Mouse (Mus musculus) hindbrain, postnatal 0 days (tissue): ENCODE measurements around the gene Aox2. TPM values are rescaled to one million over a fixed set of nuclear protein-coding genes. Genes with fewer than 3 reads are reported as not detected.

Experiments used
- ATAC-seq: fragments of 200-750 bp; cut with Nextera tagmentation; 2 replicates; pipeline ENCODE4 v1.8.0; 2017; ENCODE audit warnings: mild to moderate bottlenecking, moderate TSS enrichment, moderate library complexity
- DNase-seq: peaks from one replicate; pipeline ENCODE4 v3.0.0-alpha.2; 2015; ENCODE audit warnings: low spot score
- H3K27ac ChIP-seq: fragments of 300-500 bp; sonication (generic); 2 replicates; pipeline ENCODE4 v1.5.1; 2014; ENCODE audit warnings: mild to moderate bottlenecking
- H3K27me3 ChIP-seq: fragments of 300-500 bp; sonication (generic); 2 replicates; pipeline ENCODE4 v1.6.1; 2014; ENCODE audit warnings: low read length, mixed read lengths; ENCODE audit not compliant: insufficient read depth
- H3K36me3 ChIP-seq: fragments of 300-500 bp; sonication (generic); 2 replicates; pipeline ENCODE4 v1.6.1; 2014; ENCODE audit warnings: low read length, mixed read lengths; ENCODE audit not compliant: insufficient read depth
- H3K4me1 ChIP-seq: fragments of 300-500 bp; sonication (generic); 2 replicates; pipeline ENCODE4 v1.6.1; 2014; ENCODE audit warnings: antibody characterized with exemption, low read length, mixed read lengths; ENCODE audit not compliant: insufficient read depth
- H3K4me2 ChIP-seq: fragments of 300-500 bp; sonication (generic); 2 replicates; pipeline ENCODE4 v1.6.1; 2014; ENCODE audit warnings: low read depth, mild to moderate bottlenecking, low read length, moderate library complexity, mixed read lengths
- H3K4me3 ChIP-seq: fragments of 300-500 bp; sonication (generic); 2 replicates; pipeline ENCODE4 v1.5.1; 2014; ENCODE audit warnings: low read length
- H3K9ac ChIP-seq: fragments of 300-500 bp; sonication (generic); replicated peaks from 2 replicates; pipeline ENCODE4 v1.6.1; 2014; ENCODE audit warnings: mild to moderate bottlenecking, low read length, moderate library complexity, mixed read lengths
- H3K9me3 ChIP-seq: fragments of 300-500 bp; sonication (generic); 2 replicates; pipeline ENCODE4 v1.6.1; 2016; ENCODE audit warnings: low read length, mixed read lengths
- CTCF ChIP-seq: IDR thresholded peaks from 2 replicates; pipeline ENCODE4 v1.5.1; 2016; ENCODE audit warnings: antibody characterized with exemption, control low read depth, low read depth
- WGBS: fragments of 180-500 bp; shearing (Covaris S2); extraction: QIAGEN DNeasy Blood & Tissue Kit; methylation state at CpG from one replicate; pipeline ENCODE4 v1.1.7; 2014; 5-methylcytosine and 5-hydroxymethylcytosine counted together
- polyA plus RNA-seq: library from polyadenylated mRNA; unstranded; fragments of >200 nt; fragmentation: Nextera tagmentation; extraction: Ambion mirVana; gene quantifications from 2 replicates; pipeline ENCODE4 v1.2.1, GENCODE M21; 2015
- total RNA-seq: library from RNA; depleted of rRNA; stranded (reverse); fragments of >200 nt; gene quantifications from 2 replicates; pipeline ENCODE4 v1.2.3, GENCODE M21; 2014

Aox2 gene
- total and polyA plus RNA-seq, 2 experiments from 2014 or later: 0.03 TPM; not detected in 1

DNA sequence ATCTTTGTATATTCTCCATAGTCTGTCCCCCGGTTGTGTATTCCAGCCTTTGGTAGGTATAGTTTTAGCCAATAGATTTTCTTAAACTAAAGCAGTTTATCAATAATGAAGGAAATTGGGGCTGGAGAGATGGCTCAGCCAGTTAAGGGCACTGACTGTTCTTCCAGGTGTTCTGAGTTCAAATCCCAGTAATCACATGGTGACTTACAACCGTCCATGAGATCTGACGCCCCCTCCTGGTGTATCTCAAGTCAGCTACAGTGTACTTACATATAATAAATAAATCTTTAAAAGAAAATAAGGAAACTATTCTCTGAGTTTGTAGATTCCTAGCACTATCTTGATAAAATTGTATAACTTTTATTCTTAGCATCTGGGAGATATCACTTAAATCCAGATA, 117.2 kb downstream of the Aox2 start:
- Histone ChIP-seq H3K4me2 (no peak overlapping the region), H3K4me1 (peaks cover 9% of the 10 kb centered on the region; the same call in 1 of the 2 replicates), H3K27ac (no peak overlapping the region), H3K9me3 (no peaks in the 10 kb centered on the region), H3K27me3 (no peaks in the 10 kb centered on the region), H3K4me3 (no peak overlapping the region), H3K36me3 (peaks cover 36% of the 10 kb centered on the region; the same call in 1 of the 2 replicates), H3K9ac (no peak overlapping the region)
- DNase-seq: no peak
- no peak for ATAC-seq
- WGBS: 93% methylated on average over 3 of the region's 3 CpGs
- TF ChIP-seq CTCF: no peak

DNA sequence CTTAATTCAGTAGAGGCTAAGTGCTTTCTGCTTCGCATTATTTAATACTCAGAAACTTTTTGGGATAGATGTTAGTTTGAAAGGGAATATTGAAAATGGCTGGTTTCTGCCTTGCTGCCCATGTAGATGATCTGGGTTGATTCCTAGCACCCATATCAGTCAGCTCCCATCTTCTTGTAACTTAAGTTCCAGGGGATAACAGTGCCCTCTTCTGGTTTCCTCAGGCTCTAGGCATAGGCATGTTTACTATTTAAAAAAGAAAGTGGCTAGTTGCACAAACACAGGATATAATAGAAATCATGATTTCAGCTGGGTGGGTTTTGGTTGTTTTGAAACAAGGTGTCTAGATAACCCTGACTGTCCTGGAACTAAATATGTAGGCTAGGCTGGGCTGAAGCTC, 118.1 kb downstream of the Aox2 start:
- Histone ChIP-seq H3K9ac (no peak overlapping the region), H3K4me3 (no peak overlapping the region), H3K9me3 (no peaks in the 10 kb centered on the region), H3K36me3 (peaks cover 44% of the 10 kb centered on the region), H3K4me2 (no peak overlapping the region), H3K27ac (no peak overlapping the region), H3K27me3 (no peaks in the 10 kb centered on the region), H3K4me1 (peaks cover 8% of the 10 kb centered on the region; the same call in 1 of the 2 replicates)
- DNase-seq (no peak), ATAC-seq (no peak)
- 97% methylated on average over 1 of the region's 1 CpGs for WGBS
- TF ChIP-seq CTCF: peak; percentile 12; the same call in 1 of the 2 replicates

DNA sequence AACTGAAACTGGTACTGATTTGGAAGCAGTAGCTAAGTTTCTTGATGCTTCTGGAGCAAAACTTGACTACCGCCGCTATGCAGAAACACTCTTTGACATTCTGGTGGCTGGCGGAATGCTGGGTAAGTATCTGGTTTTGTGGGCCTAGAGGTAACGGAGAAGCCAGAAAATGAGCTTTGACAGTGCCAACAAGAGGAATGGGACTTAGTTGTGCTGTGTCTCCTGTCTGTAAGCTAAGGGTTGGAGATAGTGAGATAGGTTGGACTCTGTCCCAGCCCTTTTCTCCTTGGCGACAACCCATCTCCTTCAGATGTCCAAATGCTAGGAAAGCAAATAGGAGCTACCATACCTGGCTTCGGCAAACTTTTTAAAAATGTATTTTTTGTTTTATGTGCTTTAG, 119.6 kb downstream of the Aox2 start:
- WGBS: 88% methylated on average over 6 of the region's 6 CpGs
- no peak for ATAC-seq
- DNase-seq: no peak
- Histone ChIP-seq H3K27me3 (no peaks in the 10 kb centered on the region), H3K4me3 (no peak overlapping the region), H3K36me3 (peaks cover 57% of the 10 kb centered on the region), H3K9me3 (no peaks in the 10 kb centered on the region), H3K4me1 (no peaks in the 10 kb centered on the region), H3K27ac (no peak overlapping the region), H3K9ac (no peak overlapping the region), H3K4me2 (no peak overlapping the region)
- no peak for TF ChIP-seq CTCF

DNA sequence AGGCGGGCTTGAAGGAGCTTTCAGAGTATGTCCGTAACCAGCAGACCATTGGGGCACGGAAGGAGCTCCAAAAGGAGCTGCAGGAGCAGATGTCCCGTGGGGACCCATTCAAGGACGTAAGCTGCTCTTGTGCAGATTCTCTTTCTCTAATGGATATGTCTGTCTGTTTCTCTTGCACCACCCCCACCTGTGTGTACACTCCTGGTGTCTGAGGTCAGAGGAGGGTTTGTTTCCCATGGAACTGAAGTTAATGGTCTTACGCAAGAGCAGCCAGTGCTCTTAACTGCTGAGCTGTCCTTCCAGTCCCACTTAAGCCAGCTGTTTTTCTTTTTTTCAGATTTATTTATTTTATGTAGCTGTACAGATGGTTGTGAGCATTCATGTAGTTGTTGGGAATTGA, 123.3 kb downstream of the Aox2 start:
- peaks cover 63% of the 10 kb centered on the region for H3K36me3 ChIP-seq
- no peak overlapping the region for H3K27ac ChIP-seq
- DNase-seq: no peak
- no peak for TF ChIP-seq CTCF
- H3K4me3 ChIP-seq: no peak overlapping the region
- 92% methylated on average over 6 of the region's 6 CpGs for WGBS
- no peak for ATAC-seq
- no peaks in the 10 kb centered on the region for H3K27me3 ChIP-seq
- H3K9ac ChIP-seq: no peak overlapping the region
- no peak overlapping the region for H3K4me2 ChIP-seq
- no peaks in the 10 kb centered on the region for H3K4me1 ChIP-seq
- H3K9me3 ChIP-seq: no peaks in the 10 kb centered on the region

DNA sequence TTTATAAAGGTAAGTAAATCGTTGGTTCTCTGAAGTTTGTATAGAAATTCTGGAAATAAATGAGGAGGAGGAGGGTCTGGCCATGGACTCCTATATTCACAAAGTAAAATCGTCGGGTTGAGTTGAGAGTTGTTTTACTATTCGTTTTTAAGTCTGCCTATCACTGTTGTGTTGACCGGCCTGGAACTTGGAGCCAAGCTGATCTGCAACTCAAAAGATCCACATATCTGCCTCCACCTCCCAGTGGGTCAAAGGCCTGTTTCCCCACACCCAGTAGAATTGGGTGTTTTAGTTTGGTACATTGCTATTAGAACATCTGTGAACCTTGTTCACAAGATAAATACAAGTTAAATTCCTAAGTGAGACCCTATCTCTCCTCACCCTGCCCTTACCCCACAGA, 125.6 kb downstream of the Aox2 start:
- ATAC-seq: no peak
- no peak for DNase-seq
- Histone ChIP-seq H3K4me1 (no peaks in the 10 kb centered on the region), H3K4me2 (no peak overlapping the region), H3K27ac (no peak overlapping the region), H3K9me3 (no peaks in the 10 kb centered on the region), H3K36me3 (peaks cover 47% of the 10 kb centered on the region), H3K9ac (no peak overlapping the region), H3K27me3 (no peaks in the 10 kb centered on the region), H3K4me3 (no peak overlapping the region)
- TF ChIP-seq CTCF: no peak
- WGBS: 93% methylated on average over 5 of the region's 5 CpGs

DNA sequence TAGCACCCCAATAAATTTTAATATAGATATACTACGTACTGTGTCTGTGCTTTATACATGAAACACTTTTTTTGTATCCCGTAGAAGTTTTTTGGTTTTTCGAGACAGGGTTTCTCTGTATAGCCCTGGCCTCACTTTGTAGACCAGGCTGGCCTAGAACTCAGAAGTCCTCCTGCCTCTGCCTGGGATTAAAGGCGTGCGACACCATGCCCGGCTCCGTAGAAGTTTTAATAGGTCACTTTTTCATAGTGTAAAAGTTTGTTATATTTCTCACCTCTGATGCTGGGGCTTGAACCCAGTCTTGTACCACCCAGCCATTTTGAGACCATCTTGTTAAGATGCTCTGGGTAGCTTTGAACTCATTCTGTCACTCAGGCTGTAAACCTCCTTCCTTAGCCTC, 129.2 kb downstream of the Aox2 start:
- H3K4me2 ChIP-seq: no peak overlapping the region
- no peak overlapping the region for H3K27ac ChIP-seq
- H3K27me3 ChIP-seq: no peaks in the 10 kb centered on the region
- WGBS: 95% methylated on average over 7 of the region's 7 CpGs
- DNase-seq (no peak), ATAC-seq (no peak)
- H3K9ac ChIP-seq: no peak overlapping the region
- H3K36me3 ChIP-seq: peaks cover 52% of the 10 kb centered on the region
- no peaks in the 10 kb centered on the region for H3K9me3 ChIP-seq
- H3K4me3 ChIP-seq: no peak overlapping the region
- no peak for TF ChIP-seq CTCF
- H3K4me1 ChIP-seq: no peaks in the 10 kb centered on the region

DNA sequence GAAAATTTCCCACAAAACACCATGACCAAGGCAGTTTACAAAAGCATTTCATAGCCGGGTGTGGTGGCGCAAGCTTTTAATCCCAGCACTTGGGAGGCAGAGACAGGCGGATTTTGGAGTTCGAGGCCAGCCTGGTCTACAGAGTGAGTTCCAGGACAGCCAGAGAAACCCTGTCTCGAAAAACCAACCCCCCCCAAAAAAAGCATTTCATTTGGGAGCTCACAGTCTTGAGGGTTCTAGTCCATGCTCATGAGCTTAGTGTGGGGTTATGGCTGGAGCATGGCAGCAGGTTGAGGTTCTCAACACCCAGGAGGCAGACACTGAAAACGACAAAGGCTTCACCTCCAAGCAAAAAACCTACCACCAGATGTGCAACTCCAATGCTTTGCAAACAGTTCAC, 130.0 kb downstream of the Aox2 start:
- Histone ChIP-seq H3K27ac (no peak overlapping the region), H3K4me3 (no peak overlapping the region), H3K4me2 (no peak overlapping the region), H3K27me3 (no peaks in the 10 kb centered on the region), H3K4me1 (no peaks in the 10 kb centered on the region), H3K9ac (no peak overlapping the region), H3K9me3 (no peaks in the 10 kb centered on the region), H3K36me3 (peaks cover 52% of the 10 kb centered on the region)
- no peak for TF ChIP-seq CTCF
- no peak for DNase-seq
- WGBS: 84% methylated on average over 6 of the region's 6 CpGs
- ATAC-seq: no peak
